Mouse (Mus musculus) natural killer cell, adult 2 months (primary cell): ENCODE data around the gene Gm44503.

ENCODE experiments used
- DNase-seq, 2 experiments: peaks; one replicate each; pipeline ENCODE4 v3.0.0; 2022; ENCODE audit warnings: low spot score in 2 of 2

The Gm44503 gene

DNA sequence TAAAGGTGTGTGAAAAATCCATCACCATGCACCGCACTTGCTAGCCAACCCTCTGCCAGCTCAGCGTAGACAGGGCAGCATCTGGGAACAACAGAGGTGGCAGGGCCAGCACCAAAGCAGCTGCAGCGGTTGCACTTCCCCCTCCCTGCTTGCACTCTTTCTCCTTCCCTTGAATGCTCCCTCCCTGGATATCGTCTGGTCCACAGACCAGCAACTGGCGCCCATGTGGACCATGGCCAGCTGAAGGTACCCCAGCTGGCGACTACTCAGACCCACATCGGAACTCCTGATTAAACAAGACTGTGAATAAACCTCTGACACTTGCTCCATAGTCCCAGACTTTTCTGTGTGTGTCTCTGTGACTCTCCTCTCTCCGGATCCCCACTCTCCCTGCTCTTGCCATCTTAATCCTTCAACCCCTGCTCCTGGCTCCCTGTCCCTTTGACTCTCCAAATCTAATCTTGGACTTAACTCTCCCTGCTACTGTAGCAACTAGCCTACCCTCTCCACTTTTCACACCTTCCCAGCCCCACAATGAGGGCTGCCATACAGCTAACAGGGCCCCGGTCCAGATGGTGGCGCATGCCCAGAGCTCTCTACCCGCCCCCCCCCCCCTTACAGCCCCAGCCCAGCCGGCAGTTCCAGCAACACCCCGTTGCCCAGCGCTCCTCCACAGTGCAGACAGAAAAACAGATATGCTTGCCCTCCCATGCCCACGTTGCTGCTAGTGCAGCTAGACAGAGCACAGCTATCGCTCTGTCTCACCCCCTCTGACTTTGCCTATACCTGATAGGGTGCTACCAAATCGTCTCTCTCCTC is 67.4 kb downstream of the Gm44503 start:
- no peak for DNase-seq

- no peak for DNase-seq
These were observed 71.8 kb downstream of the Gm44503 start for GRCm38 (mm10) chr9:73030443-73030842.

DNA sequence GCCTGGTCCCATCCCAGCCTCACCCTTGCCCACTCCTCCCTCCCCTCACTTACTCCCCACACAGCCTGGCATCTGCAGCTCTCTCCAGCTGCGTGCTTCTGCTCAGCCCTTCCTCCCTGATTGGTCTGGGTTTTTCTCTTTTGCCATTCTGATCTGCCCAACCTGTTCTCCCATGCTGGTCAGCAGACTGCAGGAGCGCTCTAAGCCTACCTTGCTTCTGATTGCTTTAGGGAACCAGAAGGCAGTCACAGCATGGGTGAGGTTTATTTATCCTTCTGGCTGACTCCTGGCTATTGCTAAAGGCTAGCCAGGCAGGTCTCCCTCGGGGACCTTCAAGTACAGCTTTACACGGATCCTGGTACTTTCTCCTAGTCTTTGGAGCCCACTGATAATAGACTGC is 72.8 kb downstream of the Gm44503 start:
- DNase-seq = no peak

DNA sequence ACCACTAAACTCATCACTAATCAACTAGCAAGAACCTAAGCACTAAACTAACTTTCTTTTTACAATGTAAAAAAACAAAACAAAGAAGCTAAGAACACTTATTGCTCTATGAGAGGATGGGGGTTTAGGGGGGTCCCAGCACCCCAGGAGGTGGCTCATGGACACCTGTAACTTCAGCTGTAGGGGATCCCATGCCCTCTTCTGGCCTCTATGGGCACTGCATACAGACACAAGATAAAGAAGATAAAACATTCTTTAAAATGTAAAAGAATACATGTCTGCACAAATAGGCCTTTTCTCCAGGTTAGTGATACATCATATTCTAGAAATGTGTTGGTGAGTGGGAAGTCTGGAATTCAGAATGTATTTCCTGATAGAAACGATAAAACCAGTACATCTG is 74.8 kb downstream of the Gm44503 start:
- DNase-seq = no peak

DNA sequence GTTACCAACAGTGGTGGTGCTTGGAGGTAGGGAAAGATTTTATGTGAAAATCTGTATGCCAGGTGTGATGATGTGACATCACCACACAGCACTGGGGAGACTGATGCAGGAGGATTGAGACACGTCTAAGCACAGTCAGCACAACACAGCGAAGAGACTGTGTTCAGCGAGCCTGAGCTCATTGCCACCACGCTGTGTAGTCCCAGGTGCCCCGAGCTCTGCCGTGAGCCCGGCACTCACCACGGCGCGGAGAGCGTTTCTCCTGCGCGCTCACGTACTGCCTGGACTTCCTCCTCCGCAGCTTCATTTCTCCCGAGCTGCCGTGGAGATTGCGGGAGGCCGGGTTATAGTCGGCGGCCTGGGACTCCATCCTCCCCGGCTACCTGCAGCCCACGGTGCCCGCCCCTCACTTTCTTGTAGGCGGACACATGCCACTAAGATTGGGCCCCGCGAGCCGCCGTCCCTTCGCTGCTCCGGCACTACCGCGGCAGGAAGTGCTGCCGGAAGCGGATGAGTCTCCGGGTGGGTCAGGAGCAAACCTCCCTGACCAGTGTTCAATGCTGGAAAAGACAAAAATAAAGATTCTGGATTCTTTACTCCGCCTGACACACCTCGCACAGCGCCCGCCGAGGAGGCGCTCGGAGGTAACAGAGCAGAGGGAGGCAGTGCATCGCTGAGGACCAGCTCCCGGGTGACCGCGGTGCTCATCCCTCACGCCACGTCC is 80.7 kb downstream of the Gm44503 start:
- DNase-seq = peak; percentile 78 to 87

DNA sequence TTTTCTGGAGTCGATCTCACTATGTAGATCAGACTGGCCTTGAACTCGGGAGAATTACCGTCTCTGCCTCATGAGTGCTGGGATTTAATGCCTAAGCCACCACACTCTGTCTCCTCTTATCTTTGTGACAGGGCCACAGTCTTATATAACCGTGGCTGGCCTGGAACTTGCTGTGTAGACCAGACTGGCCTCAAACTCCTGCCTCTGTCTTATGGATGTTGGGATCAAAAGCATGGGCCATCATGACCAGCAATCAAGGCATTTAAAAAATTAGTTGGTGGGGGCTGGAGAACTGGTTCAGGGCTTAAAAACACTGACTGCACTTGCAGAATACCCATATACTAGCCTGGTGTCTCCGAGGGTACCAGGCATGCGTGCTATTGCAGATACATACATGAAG is 81.4 kb downstream of the Gm44503 start, which contains the start of gene Pigb:
Gene Pigb, minus strand, starts transcription at position 299 of the 400 bp plus-strand sequence.
- DNase-seq = no peak

DNA sequence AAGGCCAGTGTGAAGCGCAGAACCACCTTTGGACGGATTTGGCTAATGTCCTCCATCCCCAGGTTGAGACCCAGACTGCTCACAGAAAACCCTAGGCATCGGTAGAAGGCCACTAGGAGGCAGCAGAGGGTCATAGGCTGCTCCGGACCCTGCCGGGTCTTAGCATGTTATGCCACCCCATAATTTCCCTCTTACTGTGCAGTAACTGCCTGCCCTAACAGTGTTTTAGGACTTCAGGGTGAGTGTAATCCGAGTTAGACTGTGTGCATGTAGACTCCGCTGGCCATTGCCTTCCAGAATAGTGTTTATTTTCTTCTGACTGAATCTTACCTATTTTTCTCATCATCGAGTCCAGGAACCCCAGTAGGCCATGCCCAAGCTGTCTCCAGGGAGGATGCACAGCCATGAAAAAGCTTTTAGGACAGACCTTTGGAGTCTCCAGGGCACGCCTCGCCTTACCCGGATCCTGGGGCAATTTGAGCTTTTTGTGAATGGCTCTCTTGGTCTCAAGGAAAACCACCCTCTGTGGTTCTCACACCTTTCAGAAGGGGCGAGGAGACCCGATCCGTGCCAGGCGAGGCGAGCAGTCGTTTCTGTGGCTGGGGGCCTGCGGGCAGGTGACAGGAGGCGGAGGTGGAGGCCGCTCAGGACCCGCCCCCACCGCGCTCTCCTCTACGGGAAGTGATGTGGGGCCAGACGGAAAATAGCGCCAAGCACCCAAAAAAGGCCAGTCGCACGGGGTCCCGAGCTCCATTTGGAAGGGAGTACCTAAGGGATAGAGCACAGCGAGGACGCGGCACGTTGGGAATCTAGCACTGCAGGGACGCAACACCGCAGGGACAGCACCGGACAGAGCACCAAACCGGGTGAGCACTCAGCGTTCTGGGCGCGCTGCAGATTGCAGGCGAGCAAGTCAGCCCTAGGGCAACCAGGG is 85.8 kb downstream of the Gm44503 start, which contains the start of gene Rab27a:
Gene Rab27a, plus strand, starts transcription at position 709 of the 934 bp plus-strand sequence.
- DNase-seq = peak; percentile 87 to 89

GRCm38 (mm10) chr9:73045204-73045603 is 86.6 kb downstream of the Gm44503 start:
- no peak for DNase-seq

GRCm38 (mm10) chr9:73045711-73046110 is 87.1 kb downstream of the Gm44503 start:
- no peak for DNase-seq

DNA sequence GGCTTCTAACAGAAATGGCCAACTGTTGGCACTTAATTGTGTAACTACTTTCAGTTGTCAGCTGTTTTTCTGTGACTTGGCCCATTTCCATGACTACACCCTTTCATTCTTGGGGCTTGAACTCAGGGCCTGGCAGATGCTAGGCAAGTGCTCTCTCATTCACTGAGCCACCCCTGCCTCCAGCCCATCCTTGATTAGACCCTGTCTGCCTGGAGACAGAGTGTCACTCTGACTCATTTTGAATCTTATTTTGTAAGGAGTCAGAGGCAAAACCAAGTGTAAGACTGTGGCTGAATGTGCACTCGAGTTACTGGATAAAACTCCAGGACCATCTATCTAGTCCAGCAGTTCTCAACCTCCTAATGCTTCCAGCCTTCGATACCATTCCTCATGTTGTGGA is 89.3 kb downstream of the Gm44503 start:
- DNase-seq = no peak

- DNase-seq = no peak
These were observed 90.3 kb downstream of the Gm44503 start for GRCm38 (mm10) chr9:73048927-73049326.

DNA sequence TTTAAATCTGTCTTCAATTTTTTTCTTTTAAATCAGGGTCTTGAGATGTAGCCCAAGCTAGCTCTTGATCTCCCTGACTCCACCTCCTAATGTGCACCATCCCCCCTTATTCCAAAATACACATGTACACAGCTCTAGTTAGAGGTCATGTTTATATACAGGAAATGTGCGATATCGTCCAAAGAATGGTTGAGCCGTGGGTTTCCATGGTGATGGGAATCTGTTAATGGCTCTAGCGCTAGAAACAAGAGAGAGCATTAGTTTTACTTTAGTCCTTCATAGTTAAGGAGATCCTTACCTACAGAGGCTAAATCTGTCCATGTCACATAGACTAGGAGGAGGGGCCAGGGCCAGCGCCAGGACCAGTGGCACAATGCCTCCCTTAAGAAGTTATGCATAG is 91.2 kb downstream of the Gm44503 start:
- no peak for DNase-seq

DNA sequence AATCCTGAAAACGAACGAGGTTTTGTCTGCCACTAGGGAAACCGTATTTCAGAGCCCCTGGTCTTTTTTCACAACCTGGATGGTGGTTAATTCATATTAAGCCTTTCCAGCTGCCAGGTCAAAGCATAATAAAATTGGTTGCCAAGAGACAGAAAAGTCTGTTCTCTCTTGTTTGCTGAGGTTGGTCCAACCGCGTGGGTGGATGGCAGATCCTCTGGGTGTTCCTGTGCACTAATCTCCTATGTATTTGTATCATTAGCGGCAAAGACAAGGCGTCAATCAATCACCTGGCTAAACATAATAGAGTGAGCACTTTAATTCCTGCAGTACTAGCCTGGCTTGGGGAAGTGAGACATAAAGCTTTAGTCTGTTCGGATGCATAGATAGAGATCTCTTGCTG is 92.0 kb downstream of the Gm44503 start:
- no peak for DNase-seq

GRCm38 (mm10) chr9:73055441-73055911 is 96.8 kb downstream of the Gm44503 start:
- DNase-seq = peak; percentile 17 to 55

- no peak for DNase-seq
These were observed 100.6 kb downstream of the Gm44503 start for GRCm38 (mm10) chr9:73059224-73059623.

DNA sequence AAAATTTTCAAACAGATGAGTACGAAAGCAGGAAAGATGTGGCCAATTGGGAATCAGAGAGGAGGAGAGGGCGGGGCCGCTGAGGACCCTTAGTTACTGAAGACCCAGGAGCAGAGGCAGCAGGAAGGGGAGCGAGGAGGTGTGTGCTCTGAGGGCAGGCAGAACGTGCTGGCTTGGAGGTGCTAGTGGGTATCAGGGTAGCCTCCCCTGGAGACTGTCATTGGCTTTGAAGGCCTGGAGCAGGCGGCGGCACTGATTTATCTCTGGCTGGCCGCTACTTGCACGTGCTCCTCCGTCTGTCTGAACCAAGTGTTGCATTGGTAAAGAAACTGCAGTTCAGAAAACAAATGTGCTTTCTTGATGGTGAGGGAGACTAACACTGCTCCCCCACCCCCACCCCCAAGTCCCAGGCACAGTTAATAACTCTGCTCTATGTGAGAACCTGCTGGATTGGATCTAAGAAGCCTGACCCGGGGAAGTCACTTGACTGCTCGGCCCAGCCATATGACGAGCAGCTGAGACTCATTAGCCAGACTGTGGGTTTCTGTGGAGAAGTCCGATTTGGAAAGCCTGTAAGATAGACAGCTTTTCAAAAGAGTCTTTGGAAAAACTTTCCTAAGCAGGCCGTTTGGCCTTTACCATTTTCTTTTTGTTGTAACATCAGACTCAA is 105.1 kb downstream of the Gm44503 start:
- DNase-seq = no peak
